Mouse (Mus musculus) neural tube, embryonic 13.5 days (tissue): ENCODE measurements around the gene Nudt17. TPM values are rescaled to one million over a fixed set of nuclear protein-coding genes. Genes with fewer than 3 reads are reported as not detected.
"Not testable (repeated sequence)": the region's sequence is repeated elsewhere in the genome, so short reads cannot be mapped to it uniquely, and the experiment has no call there.

Experiments
- ATAC-seq: fragments of 200-750 bp; cut with Nextera tagmentation; 2 replicates; pipeline ENCODE4 v1.8.0; 2017; ENCODE audit warnings: low read depth, mild to moderate bottlenecking, moderate TSS enrichment, moderate library complexity
- H3K27ac ChIP-seq: fragments of 300-500 bp; sonication (generic); replicated peaks from 2 replicates; pipeline ENCODE4 v1.5.1; 2015; ENCODE audit warnings: moderate library complexity, mild to moderate bottlenecking, inconsistent platforms
- H3K27me3 ChIP-seq: fragments of 300-500 bp; sonication (generic); 2 replicates; pipeline ENCODE4 v1.6.1; 2015; ENCODE audit warnings: mild to moderate bottlenecking, inconsistent platforms
- H3K36me3 ChIP-seq: fragments of 300-500 bp; sonication (generic); 2 replicates; pipeline ENCODE4 v1.6.1; 2015; ENCODE audit warnings: mild to moderate bottlenecking, inconsistent platforms
- H3K4me1 ChIP-seq: fragments of 300-500 bp; sonication (generic); replicated peaks from 2 replicates; pipeline ENCODE4 v1.6.1; 2015; ENCODE audit warnings: inconsistent platforms
- H3K4me2 ChIP-seq: fragments of 300-500 bp; sonication (generic); 2 replicates; pipeline ENCODE4 v1.6.1; 2015; ENCODE audit warnings: inconsistent platforms, mild to moderate bottlenecking, moderate library complexity
- H3K4me3 ChIP-seq: fragments of 300-500 bp; sonication (generic); 2 replicates; pipeline ENCODE4 v1.5.1; 2015; ENCODE audit warnings: mild to moderate bottlenecking, inconsistent platforms
- H3K9ac ChIP-seq: fragments of 300-500 bp; sonication (generic); 2 replicates; pipeline ENCODE4 v1.6.1; 2015; ENCODE audit warnings: moderate library complexity, mild to moderate bottlenecking, inconsistent platforms
- H3K9me3 ChIP-seq: fragments of 300-500 bp; sonication (generic); 2 replicates; pipeline ENCODE4 v1.6.1; 2016; ENCODE audit warnings: inconsistent platforms
- WGBS: fragments of 180-500 bp; shearing (Covaris S2); methylation state at CpG from one replicate; pipeline ENCODE4 v1.1.7; 2015; 5-methylcytosine and 5-hydroxymethylcytosine counted together
- polyA plus RNA-seq: library from polyadenylated mRNA; unstranded; fragments of >200 nt; fragmentation: Nextera tagmentation; extraction: Ambion mirVana; gene quantifications from 2 replicates; pipeline ENCODE4 v1.2.1, GENCODE M21; 2015

Nudt17 gene
- polyA plus RNA-seq, 1 experiment from 2014 or later: 16.2 TPM

DNA sequence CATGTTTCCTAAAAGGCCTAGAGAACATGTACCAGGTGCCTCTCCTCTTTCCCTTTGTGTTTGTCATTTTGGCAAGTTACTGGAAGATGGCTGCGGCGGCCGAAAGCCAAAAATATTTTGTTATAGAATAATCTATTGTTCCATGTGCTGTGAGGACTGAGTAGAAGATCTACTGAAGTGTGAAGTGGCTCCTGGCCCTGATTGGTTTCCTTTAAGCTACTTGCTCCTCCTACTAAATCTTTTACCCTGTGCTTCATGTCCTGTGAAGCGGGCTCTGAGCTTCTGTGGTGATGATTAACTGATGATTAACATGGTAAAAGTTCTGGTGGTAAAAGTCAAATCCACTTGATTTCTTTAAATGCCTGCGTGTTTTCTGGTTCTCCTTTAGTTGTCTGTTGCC lies 41.4 kb downstream of the Nudt17 start:
- Histone ChIP-seq H3K27me3 (peaks cover 15% of the 10 kb centered on the region), H3K4me3 (no peak overlapping the region), H3K9ac (no peak overlapping the region), H3K4me1 (peaks cover 25% of the 10 kb centered on the region; the same call in 1 of the 2 replicates), H3K9me3 (no peaks in the 10 kb centered on the region), H3K4me2 (no peak overlapping the region), H3K27ac (no peak overlapping the region), H3K36me3 (no peaks in the 10 kb centered on the region)
- WGBS: 94% methylated on average over 5 of the region's 5 CpGs
- no peak for ATAC-seq

GRCm38 (mm10) chr3:96665732-96666363 lies 42.5 kb downstream of the Nudt17 start:
- H3K4me3 ChIP-seq, H3K36me3 ChIP-seq, H3K9ac ChIP-seq, H3K4me2 ChIP-seq, H3K9me3 ChIP-seq, ATAC-seq, H3K27ac ChIP-seq, H3K27me3 ChIP-seq: not testable (repeated sequence)
- 89% methylated on average over 7 of the region's 7 CpGs for WGBS
- H3K4me1 ChIP-seq: peaks cover 24% of the 10 kb centered on the region; the same call in 1 of the 2 replicates

GRCm38 (mm10) chr3:96663432-96664239 lies 44.7 kb downstream of the Nudt17 start:
- H3K27me3 ChIP-seq: no peaks in the 10 kb centered on the region
- no peaks in the 10 kb centered on the region for H3K9me3 ChIP-seq
- H3K4me1 ChIP-seq: peaks cover 14% of the 10 kb centered on the region; the same call in 1 of the 2 replicates
- peak overlapping the region; percentile 58 for H3K4me2 ChIP-seq
- peak overlapping the region; percentile 52 for H3K27ac ChIP-seq
- peak overlapping the region; percentile 28 for H3K4me3 ChIP-seq
- H3K36me3 ChIP-seq: no peaks in the 10 kb centered on the region
- ATAC-seq: peak; percentile 85
- H3K9ac ChIP-seq: peak overlapping the region; percentile 58
- 6% methylated on average over 15 of the region's 18 CpGs for WGBS

- 51% methylated on average over 8 of the region's 8 CpGs for WGBS
- Histone ChIP-seq H3K4me2 (peak overlapping the region; percentile 58), H3K4me1 (peaks cover 14% of the 10 kb centered on the region; the same call in 1 of the 2 replicates), H3K27me3 (no peaks in the 10 kb centered on the region), H3K9me3 (no peaks in the 10 kb centered on the region), H3K9ac (peak overlapping the region; percentile 58; the same call in 1 of the 2 replicates), H3K4me3 (peak overlapping the region; percentile 28), H3K36me3 (no peaks in the 10 kb centered on the region), H3K27ac (peak overlapping the region; percentile 52; the same call in 1 of the 2 replicates)
- ATAC-seq: no peak
Measured at GRCm38 (mm10) chr3:96662731-96663316, 45.5 kb downstream of the Nudt17 start.

DNA sequence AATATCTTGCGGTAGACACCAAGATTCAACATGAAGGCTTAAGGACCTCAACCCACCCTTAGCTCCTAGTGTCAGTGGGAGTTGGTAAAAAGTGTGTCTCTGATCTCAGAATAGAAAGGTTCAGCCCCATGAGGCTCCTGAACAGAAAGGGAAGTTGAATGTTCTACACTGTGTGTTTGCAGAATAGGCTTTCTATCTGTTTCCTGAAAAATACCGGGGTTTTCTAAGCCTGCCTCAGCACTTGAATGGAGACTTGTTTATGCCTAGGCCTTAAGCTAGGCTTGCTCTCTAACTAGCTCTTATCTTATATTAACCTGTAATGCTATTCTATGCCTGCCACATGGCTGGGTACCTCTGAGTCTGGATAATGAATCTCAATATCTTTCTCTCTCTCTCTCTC lies 47.5 kb downstream of the Nudt17 start:
- Histone ChIP-seq H3K4me2 (no peak overlapping the region), H3K9me3 (no peaks in the 10 kb centered on the region), H3K4me1 (peaks cover 14% of the 10 kb centered on the region; the same call in 1 of the 2 replicates), H3K27me3 (no peaks in the 10 kb centered on the region), H3K36me3 (peaks cover 5% of the 10 kb centered on the region; the same call in 1 of the 2 replicates), H3K27ac (no peak overlapping the region), H3K4me3 (no peak overlapping the region), H3K9ac (no peak overlapping the region)
- 90% methylated on average over 2 of the region's 2 CpGs for WGBS
- ATAC-seq: no peak

Other genes starting within 250 kb of the Nudt17 start
- 1.0 and 1.4 TPM in 2 replicates for gene Hfe2, start 183.4 kb downstream of the Nudt17 start, polyA plus RNA-seq
- gene Txnip, start 150.6 kb downstream of the Nudt17 start, polyA plus RNA-seq: 74.7 and 78.0 TPM in 2 replicates
- 1.2 and 1.8 TPM in 2 replicates for gene Gm16253, start 131.6 kb downstream of the Nudt17 start, polyA plus RNA-seq
- 41.0 and 42.8 TPM in 2 replicates for gene Polr3gl, start 114.4 kb downstream of the Nudt17 start, polyA plus RNA-seq
- 11.0 and 12.6 TPM in 2 replicates for gene Ankrd34a, start 111.9 kb downstream of the Nudt17 start, polyA plus RNA-seq
- gene Lix1l, start 107.4 kb downstream of the Nudt17 start, polyA plus RNA-seq: 6.0 and 7.6 TPM in 2 replicates
- gene Rbm8a, start 78.6 kb downstream of the Nudt17 start, polyA plus RNA-seq: 113 and 118 TPM in 2 replicates
- gene Pex11b, start 73.2 kb downstream of the Nudt17 start, polyA plus RNA-seq: 49.4 and 51.3 TPM in 2 replicates
- 0.10 and 0.25 TPM in 2 replicates for gene Gm42957, start 73.1 kb downstream of the Nudt17 start, polyA plus RNA-seq
- gene Itga10, start 63.0 kb downstream of the Nudt17 start, polyA plus RNA-seq: 0.92 and 1.1 TPM in 2 replicates
- gene Ankrd35, start 38.4 kb downstream of the Nudt17 start, polyA plus RNA-seq: 0.46 and 0.72 TPM in 2 replicates
- gene Pias3, start 12.2 kb downstream of the Nudt17 start, polyA plus RNA-seq: 31.2 and 34.6 TPM in 2 replicates
- 31.7 and 38.0 TPM in 2 replicates for gene Polr3c, start 19.1 kb upstream of the Nudt17 start, polyA plus RNA-seq
- gene Rnf115, start 19.1 kb upstream of the Nudt17 start, polyA plus RNA-seq: 76.6 and 79.9 TPM in 2 replicates
- gene Pdzk1, start 120.7 kb upstream of the Nudt17 start, polyA plus RNA-seq: 0.08 TPM in 1 of 2 replicates, not detected in the other
- 0.14 and 0.23 TPM in 2 replicates for gene Cd160, start 120.8 kb upstream of the Nudt17 start, polyA plus RNA-seq
- gene Gja5, start 196.1 kb upstream of the Nudt17 start, polyA plus RNA-seq: 5.7 and 6.5 TPM in 2 replicates
- 33.7 and 39.5 TPM in 2 replicates for gene Gpr89, start 196.8 kb upstream of the Nudt17 start, polyA plus RNA-seq
- gene Gja8, start 217.5 kb upstream of the Nudt17 start, polyA plus RNA-seq: 0.03 TPM in 1 of 2 replicates, not detected in the other